Mouse (Mus musculus): ENCODE measurements around the gene Snph. TPM values are rescaled to one million over a fixed set of nuclear protein-coding genes. Genes with fewer than 3 reads are reported as not detected.
"Not testable (repeated sequence)": the region's sequence is repeated elsewhere in the genome, so short reads cannot be mapped to it uniquely, and the experiment has no call there.

Gene Snph
- not detected in 3 replicates for total RNA-seq (2017)

- ATAC-seq (replicated peaks; ENCODE audit: insufficient number of reproducible peaks, low FRiP score, low TSS enrichment, poor library complexity, severe bottlenecking): 0 out of 2 replicates have a peak, but pooled peaks have one; percentile 13
These were observed at the start of gene Snph for GRCm38 (mm10) chr2:151632159-151632814. Snph (minus strand) TSS chr2:151632593.

GRCm38 (mm10) chr2:151676234-151676633, 43.8 kb upstream of the Snph start:
- ATAC-seq (replicated peaks; ENCODE audit: insufficient number of reproducible peaks, low FRiP score, low TSS enrichment, poor library complexity, severe bottlenecking): no peak

GRCm38 (mm10) chr2:151670968-151671329, 38.6 kb upstream of the Snph start:
- ATAC-seq (replicated peaks; ENCODE audit: insufficient number of reproducible peaks, low FRiP score, low TSS enrichment, poor library complexity, severe bottlenecking): no peak

- ATAC-seq (replicated peaks; ENCODE audit: insufficient number of reproducible peaks, low FRiP score, low TSS enrichment, poor library complexity, severe bottlenecking): no peak
These were observed 37.9 kb upstream of the Snph start for GRCm38 (mm10) chr2:151670026-151670967.

- ATAC-seq (replicated peaks; ENCODE audit: insufficient number of reproducible peaks, low FRiP score, low TSS enrichment, poor library complexity, severe bottlenecking): no peak
These were observed 36.0 kb upstream of the Snph start, which contains the start of gene Rad21l for GRCm38 (mm10) chr2:151668433-151668832. Rad21l (minus strand) TSS chr2:151668533.

- ATAC-seq (replicated peaks; ENCODE audit: insufficient number of reproducible peaks, low FRiP score, low TSS enrichment, poor library complexity, severe bottlenecking): no peak
These were observed 19.7 kb upstream of the Snph start for GRCm38 (mm10) chr2:151652053-151652452.

GRCm38 (mm10) chr2:151636015-151636402, 3.6 kb upstream of the Snph start:
- no peak for ATAC-seq (replicated peaks; ENCODE audit: insufficient number of reproducible peaks, low FRiP score, low TSS enrichment, poor library complexity, severe bottlenecking)

- no peak for ATAC-seq (replicated peaks; ENCODE audit: insufficient number of reproducible peaks, low FRiP score, low TSS enrichment, poor library complexity, severe bottlenecking)
These were observed 3.1 kb upstream of the Snph start for GRCm38 (mm10) chr2:151635362-151636014.

- ATAC-seq (replicated peaks; ENCODE audit: insufficient number of reproducible peaks, low FRiP score, low TSS enrichment, poor library complexity, severe bottlenecking): no peak
These were observed 2.5 kb upstream of the Snph start for GRCm38 (mm10) chr2:151634903-151635302.

- no peak for ATAC-seq (replicated peaks; ENCODE audit: insufficient number of reproducible peaks, low FRiP score, low TSS enrichment, poor library complexity, severe bottlenecking)
These were observed 589 bp upstream of the Snph start for GRCm38 (mm10) chr2:151632982-151633381.

GRCm38 (mm10) chr2:151631406-151632158, 811 bp downstream of the Snph start:
- no peak for ATAC-seq (replicated peaks; ENCODE audit: insufficient number of reproducible peaks, low FRiP score, low TSS enrichment, poor library complexity, severe bottlenecking)

- no peak for ATAC-seq (replicated peaks; ENCODE audit: insufficient number of reproducible peaks, low FRiP score, low TSS enrichment, poor library complexity, severe bottlenecking)
These were observed 3.1 kb downstream of the Snph start for GRCm38 (mm10) chr2:151629310-151629709.

GRCm38 (mm10) chr2:151628011-151628410, 4.4 kb downstream of the Snph start:
- no peak for ATAC-seq (replicated peaks; ENCODE audit: insufficient number of reproducible peaks, low FRiP score, low TSS enrichment, poor library complexity, severe bottlenecking)

- ATAC-seq (replicated peaks; ENCODE audit: insufficient number of reproducible peaks, low FRiP score, low TSS enrichment, poor library complexity, severe bottlenecking): no peak
These were observed 6.1 kb downstream of the Snph start for GRCm38 (mm10) chr2:151626296-151626695.

GRCm38 (mm10) chr2:151623776-151624175, 8.6 kb downstream of the Snph start:
- ATAC-seq (replicated peaks; ENCODE audit: insufficient number of reproducible peaks, low FRiP score, low TSS enrichment, poor library complexity, severe bottlenecking): no peak

GRCm38 (mm10) chr2:151616551-151617329, 15.7 kb downstream of the Snph start:
- no peak for ATAC-seq (replicated peaks; ENCODE audit: insufficient number of reproducible peaks, low FRiP score, low TSS enrichment, poor library complexity, severe bottlenecking)

GRCm38 (mm10) chr2:151615779-151616178, 16.6 kb downstream of the Snph start:
- not testable (repeated sequence) for ATAC-seq (replicated peaks; ENCODE audit: insufficient number of reproducible peaks, low FRiP score, low TSS enrichment, poor library complexity, severe bottlenecking)

GRCm38 (mm10) chr2:151609974-151610373, 22.4 kb downstream of the Snph start:
- ATAC-seq (replicated peaks; ENCODE audit: insufficient number of reproducible peaks, low FRiP score, low TSS enrichment, poor library complexity, severe bottlenecking): no peak
